Mouse (Mus musculus): Measurements from ENCODE around the gene Ly6g6c.

Gene Ly6g6c

GRCm38 (mm10) chr17:35064951-35065947, at the start of gene Ly6g6c:
Ly6g6c (plus strand) TSS chr17:35065388.
- DNase-seq = peak; percentile 92

GRCm38 (mm10) chr17:35016376-35016775, 48.8 kb upstream of the Ly6g6c start, which contains the start of gene Vwa7:
Vwa7 (plus strand) TSS chr17:35016579.
- no peak for DNase-seq

- no peak for DNase-seq
Observed at GRCm38 (mm10) chr17:35016791-35017705, 48.1 kb upstream of the Ly6g6c start.

- DNase-seq = no peak
Observed at GRCm38 (mm10) chr17:35017706-35018030, 47.5 kb upstream of the Ly6g6c start.

GRCm38 (mm10) chr17:35018171-35018570, 47.0 kb upstream of the Ly6g6c start:
- DNase-seq = no peak

- DNase-seq = no peak
Observed at GRCm38 (mm10) chr17:35019894-35020293, 45.3 kb upstream of the Ly6g6c start.

GRCm38 (mm10) chr17:35020551-35020950, 44.6 kb upstream of the Ly6g6c start:
- no peak for DNase-seq

- peak; percentile 94 for DNase-seq
Observed at GRCm38 (mm10) chr17:35021163-35021808, 43.9 kb upstream of the Ly6g6c start.

GRCm38 (mm10) chr17:35021842-35022477, 43.2 kb upstream of the Ly6g6c start:
- DNase-seq = peak; percentile 79

- no peak for DNase-seq
Observed at GRCm38 (mm10) chr17:35022541-35023060, 42.6 kb upstream of the Ly6g6c start.

GRCm38 (mm10) chr17:35023221-35023620, 42.0 kb upstream of the Ly6g6c start:
- DNase-seq = no peak

GRCm38 (mm10) chr17:35023756-35024155, 41.4 kb upstream of the Ly6g6c start:
- DNase-seq = no peak

GRCm38 (mm10) chr17:35024261-35024660, 40.9 kb upstream of the Ly6g6c start:
- DNase-seq = no peak

GRCm38 (mm10) chr17:35024691-35025488, 40.3 kb upstream of the Ly6g6c start:
- no peak for DNase-seq

GRCm38 (mm10) chr17:35026206-35026605, 39.0 kb upstream of the Ly6g6c start:
- no peak for DNase-seq

GRCm38 (mm10) chr17:35027277-35028068, 37.7 kb upstream of the Ly6g6c start, which contains the start of gene Sapcd1:
Sapcd1 (minus strand) TSS chr17:35028016.
- DNase-seq = no peak

- DNase-seq = no peak
Observed at GRCm38 (mm10) chr17:35028315-35028714, 36.9 kb upstream of the Ly6g6c start.

GRCm38 (mm10) chr17:35029691-35030532, 35.3 kb upstream of the Ly6g6c start:
- DNase-seq = peak; percentile 49

- DNase-seq = no peak
Observed at GRCm38 (mm10) chr17:35031272-35031671, 33.9 kb upstream of the Ly6g6c start.
